Mouse (Mus musculus) lung, embryonic 14.5 days (tissue): ENCODE measurements at regions not wholly inside any gene's neighbourhood (a gene's known extent, or its start where the extent isn't known, plus 50 kb on each side); places are given as distances from the start of the nearest gene placed in this dataset.
"Not testable (repeated sequence)": the region's sequence is repeated elsewhere in the genome, so short reads cannot be mapped to it uniquely, and the experiment has no call there.

Source experiments
- ATAC-seq: fragments of 200-750 bp; cut with Nextera tagmentation; 2 replicates; pipeline ENCODE4 v1.8.0; 2017; ENCODE audit warnings: mild to moderate bottlenecking, moderate TSS enrichment, moderate library complexity; ENCODE audit not compliant: insufficient read depth
- DNase-seq: peaks from one replicate; pipeline ENCODE4 v3.0.0-alpha.2; 2015
- H3K27ac ChIP-seq: fragments of 300-500 bp; sonication (generic); 2 replicates; pipeline ENCODE4 v1.5.1; 2014; ENCODE audit warnings: low read depth, mild to moderate bottlenecking, moderate library complexity
- H3K27me3 ChIP-seq: fragments of 300-500 bp; sonication (generic); 2 replicates; pipeline ENCODE4 v1.6.1; 2014; ENCODE audit warnings: low read length, control low read depth; ENCODE audit not compliant: insufficient read depth
- H3K36me3 ChIP-seq: fragments of 300-500 bp; sonication (generic); 2 replicates; pipeline ENCODE4 v1.6.1; 2014; ENCODE audit warnings: control low read depth; ENCODE audit not compliant: insufficient read depth
- H3K4me1 ChIP-seq: fragments of 300-500 bp; sonication (generic); 2 replicates; pipeline ENCODE4 v1.6.1; 2014; ENCODE audit warnings: antibody characterized with exemption, control low read depth; ENCODE audit not compliant: insufficient read depth
- H3K4me2 ChIP-seq: fragments of 300-500 bp; sonication (generic); 2 replicates; pipeline ENCODE4 v1.6.1; 2014; ENCODE audit warnings: mild to moderate bottlenecking
- H3K4me3 ChIP-seq: fragments of 300-500 bp; sonication (generic); 2 replicates; pipeline ENCODE4 v1.5.1; 2014; ENCODE audit warnings: low read depth, low read length
- H3K9ac ChIP-seq: fragments of 300-500 bp; sonication (generic); 2 replicates; pipeline ENCODE4 v1.6.1; 2014
- H3K9me3 ChIP-seq: fragments of 300-500 bp; sonication (generic); 2 replicates; pipeline ENCODE4 v1.6.1; 2016; ENCODE audit warnings: low read depth, low read length, control low read depth
- CTCF ChIP-seq: IDR thresholded peaks from 2 replicates; pipeline ENCODE4 v1.5.1; 2016; ENCODE audit warnings: antibody characterized with exemption, low read depth
- WGBS: fragments of 180-500 bp; shearing (Covaris S2); extraction: QIAGEN DNeasy Blood & Tissue Kit; methylation state at CpG from one replicate; pipeline ENCODE4 v1.1.7; 2014; 5-methylcytosine and 5-hydroxymethylcytosine counted together

GRCm38 (mm10) chrX:114802061-114802460 is 102.8 kb upstream of the Ube2dnl1 start:
- not testable (repeated sequence) for H3K27me3 ChIP-seq, ATAC-seq, H3K4me1 ChIP-seq, H3K27ac ChIP-seq, H3K9me3 ChIP-seq, H3K4me2 ChIP-seq, H3K4me3 ChIP-seq, H3K36me3 ChIP-seq, DNase-seq, H3K9ac ChIP-seq
- 35% methylated on average over 2 of the region's 4 CpGs for WGBS

DNA sequence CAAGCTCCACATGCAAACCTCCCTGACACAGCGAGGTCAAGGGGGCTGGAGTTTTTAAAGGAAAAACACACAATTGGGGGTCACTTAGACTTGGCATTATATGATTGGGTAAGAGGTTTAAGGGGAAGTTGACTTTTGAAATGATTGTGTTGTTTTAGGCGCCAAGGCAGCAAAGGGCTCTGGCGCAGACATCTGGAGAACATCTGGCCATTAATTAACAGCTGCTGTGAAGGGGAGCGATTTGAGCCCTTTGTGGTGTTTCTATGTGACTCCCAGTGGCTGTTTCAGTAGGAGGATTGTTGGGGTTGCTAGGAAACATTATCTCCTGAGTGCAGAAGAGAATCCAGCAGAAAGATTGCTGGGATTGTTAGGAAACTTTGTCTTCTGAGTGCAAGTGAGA is 88.5 kb upstream of the Ube2dnl1 start:
- Histone ChIP-seq H3K9me3 (no peaks in the 10 kb centered on the region), H3K27me3 (no peaks in the 10 kb centered on the region), H3K9ac (no peak overlapping the region), H3K4me1 (no peaks in the 10 kb centered on the region), H3K4me3 (no peak overlapping the region), H3K36me3 (no peaks in the 10 kb centered on the region), H3K27ac (no peak overlapping the region), H3K4me2 (no peak overlapping the region)
- peak; percentile 1 for DNase-seq
- ATAC-seq: no peak
- no peak for TF ChIP-seq CTCF
- 29% methylated on average over 4 of the region's 4 CpGs for WGBS

DNA sequence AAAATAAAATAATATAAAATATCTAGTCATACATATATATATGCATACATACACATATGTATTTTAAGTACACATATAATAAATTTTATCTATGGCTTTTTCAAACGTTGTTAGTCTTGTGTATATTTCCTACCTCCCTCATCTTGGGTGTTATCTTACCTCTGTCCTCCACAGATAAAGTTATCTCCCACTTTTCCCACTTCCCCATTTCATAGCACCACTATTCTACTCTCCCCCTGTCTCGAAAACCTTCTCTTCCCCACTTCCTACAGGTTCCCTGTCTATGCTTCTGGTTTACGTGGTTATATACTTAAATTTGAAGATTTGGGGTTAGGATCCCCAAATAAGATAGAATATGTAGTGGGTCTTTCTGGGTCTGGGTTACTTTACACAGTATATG is 67.9 kb upstream of the Ube2dnl1 start:
- no peaks in the 10 kb centered on the region for H3K27me3 ChIP-seq
- WGBS: 54% methylated on average over 3 of the region's 3 CpGs
- H3K9ac ChIP-seq: no peak overlapping the region

GRCm38 (mm10) chrX:114843510-114843909 is 61.3 kb upstream of the Ube2dnl1 start:
- Histone ChIP-seq H3K9me3 (no peaks in the 10 kb centered on the region), H3K4me3 (no peak overlapping the region), H3K4me2 (no peak overlapping the region), H3K36me3 (no peaks in the 10 kb centered on the region), H3K27me3 (no peaks in the 10 kb centered on the region), H3K27ac (no peak overlapping the region), H3K9ac (no peak overlapping the region), H3K4me1 (no peaks in the 10 kb centered on the region)
- WGBS: 75% methylated on average over 1 of the region's 1 CpGs
- ATAC-seq (no peak), DNase-seq (no peak)
- TF ChIP-seq CTCF: no peak

More for the DNA sequence above, 67.9 kb upstream of the Ube2dnl1 start:
- H3K9me3 ChIP-seq: no peaks in the 10 kb centered on the region
- DNase-seq: no peak
- H3K4me2 ChIP-seq: no peak overlapping the region
- no peak for ATAC-seq
- no peak for TF ChIP-seq CTCF
- H3K36me3 ChIP-seq: no peaks in the 10 kb centered on the region
- H3K27ac ChIP-seq: no peak overlapping the region
- no peaks in the 10 kb centered on the region for H3K4me1 ChIP-seq
- H3K4me3 ChIP-seq: no peak overlapping the region
